Mouse (Mus musculus) CH12.LX (cell line): ENCODE results near the gene Psma6. TPM values are rescaled to one million over a fixed set of nuclear protein-coding genes. Genes with fewer than 3 reads are reported as not detected.
A peak's percentile ranks its signal among the peaks of the same experiment; 100 is the strongest.

Experiments used
- DNase-seq: peaks from one replicate; pipeline ENCODE4 v3.0.0-alpha.2; 2013; ENCODE audit errors: extremely low read depth
- H3K27ac ChIP-seq: 2 replicates; pipeline ENCODE4 v1.5.1; 2012; ENCODE audit warnings: low read depth, mild to moderate bottlenecking, control low read depth, moderate library complexity; ENCODE audit not compliant: insufficient read depth
- H3K27me3 ChIP-seq: replicated peaks from 2 replicates; pipeline ENCODE3; 2012; ENCODE audit warnings: inconsistent platforms
- H3K36me3 ChIP-seq, 2 experiments: replicated peaks in 1 of 2; 2 replicates each; pipeline versions ENCODE3 to v1.6.1; 2012; ENCODE audit warnings: inconsistent platforms in 1 of 2, low read length in 1 of 2, mild to moderate bottlenecking in 1 of 2, mixed read lengths in 1 of 2, moderate library complexity in 1 of 2; ENCODE audit not compliant: control insufficient read depth in 1 of 2, insufficient read depth in 1 of 2
- H3K4me1 ChIP-seq, 2 experiments: 2 replicates each; pipeline ENCODE4 v1.6.1; 2012; ENCODE audit warnings: inconsistent platforms in 1 of 2, moderate library complexity in 1 of 2; ENCODE audit not compliant: insufficient read depth in 2 of 2, control insufficient read depth in 1 of 2
- H3K4me2 ChIP-seq: 2 replicates; pipeline ENCODE4 v1.6.1; 2012; ENCODE audit warnings: low read depth, mild to moderate bottlenecking, control low read depth; ENCODE audit not compliant: poor library complexity, insufficient read depth, severe bottlenecking
- H3K4me3 ChIP-seq, 3 experiments: fragments of 150-350 bp in 1 of 3; sonication (generic) in 1 of 3; replicated peaks in 1 of 3; 2 replicates each; pipeline versions ENCODE3 to v1.5.1; 2011 to 2012; ENCODE audit warnings: low read depth in 2 of 3, low read length in 2 of 3, mild to moderate bottlenecking in 2 of 3, moderate library complexity in 2 of 3, control low read depth in 1 of 3, improper control_type of control experiment in 1 of 3, inconsistent platforms in 1 of 3, mixed read lengths in 1 of 3; ENCODE audit not compliant: poor library complexity in 1 of 3
- H3K79me2 ChIP-seq: replicated peaks from 2 replicates; pipeline ENCODE4 v1.6.1; 2012; ENCODE audit warnings: mild to moderate bottlenecking, moderate library complexity; ENCODE audit not compliant: control insufficient read depth, poor library complexity, insufficient read depth, severe bottlenecking; ENCODE audit errors: extremely low read depth
- H3K9ac ChIP-seq: 2 replicates; pipeline ENCODE4 v1.6.1; 2012; ENCODE audit warnings: low read depth, mild to moderate bottlenecking, control low read depth, moderate library complexity; ENCODE audit not compliant: insufficient read depth
- H3K9me3 ChIP-seq: replicated peaks from 2 replicates; pipeline ENCODE3; 2012; ENCODE audit warnings: low read length, inconsistent platforms, mixed read lengths
- HCFC1 ChIP-seq: IDR thresholded peaks from 2 replicates; pipeline ENCODE4 v1.6.1; 2012; ENCODE audit warnings: low read depth, mild to moderate bottlenecking, inconsistent platforms, low read length, improper control_type of control experiment
- JUND ChIP-seq: conservative IDR thresholded peaks from 2 replicates; pipeline ENCODE4 v1.6.1; 2011; ENCODE audit warnings: low read depth, low read length, improper control_type of control experiment
- KAT2A ChIP-seq: IDR thresholded peaks from 2 replicates; pipeline ENCODE4 v1.6.1; 2012; ENCODE audit warnings: low read length, improper control_type of control experiment, inconsistent platforms; ENCODE audit not compliant: insufficient replicate concordance
- NRF1 ChIP-seq: IDR thresholded peaks from 2 replicates; pipeline ENCODE4 v1.6.1; 2014; ENCODE audit warnings: low read depth, mild to moderate bottlenecking, inconsistent platforms, low read length, improper control_type of control experiment, moderate library complexity
- PAX5 ChIP-seq: IDR thresholded peaks from 2 replicates; pipeline ENCODE4 v1.6.1; 2012; ENCODE audit warnings: low read length, inconsistent platforms, mixed read lengths
- POLR2AphosphoS2 ChIP-seq: IDR thresholded peaks from 2 replicates; pipeline ENCODE4 v1.6.1; 2011; ENCODE audit warnings: low read depth, low read length, improper control_type of control experiment
- SIN3A ChIP-seq: IDR thresholded peaks from 2 replicates; pipeline ENCODE4 v1.6.1; 2012; ENCODE audit warnings: low read length, improper control_type of control experiment, inconsistent platforms
- USF1 ChIP-seq: IDR thresholded peaks from 2 replicates; pipeline ENCODE4 v1.6.1; 2014; ENCODE audit warnings: low read depth, mild to moderate bottlenecking, inconsistent platforms, low read length, improper control_type of control experiment
- dilution Hi-C: fragments of 300-500 bp; cut with MboI; formaldehyde crosslinking; loops from 2 replicates; pipeline ENCODE4 v1.14.3; 2020; ENCODE audit warnings: low sequenced_read_pairs; ENCODE audit not compliant: extremely low pct_unique_long_range_greater_than_20kb, extremely low pct_ligation_motif_present
- in situ Hi-C: fragments of 300-500 bp; cut with MboI; formaldehyde crosslinking; loops from 3 replicates; pipeline ENCODE4 v1.14.3; 2019; ENCODE audit warnings: low sequenced_read_pairs, low pct_ligation_motif_present, low pct_unique_long_range_greater_than_20kb, mixed read lengths
- polyA plus RNA-seq: library from polyadenylated mRNA; unstranded; fragments of >175 nt; gene quantifications from 2 replicates; pipeline ENCODE4 v1.2.1, GENCODE M21; 2012; ENCODE audit warnings: low read depth; ENCODE audit not compliant: insufficient read length
- total RNA-seq, 2 experiments: library from RNA; depleted of rRNA; stranded (reverse); fragments of 300-350 nt in 1 of 2; fragments of >200 nt in 1 of 2; gene quantifications; 2 replicates each; pipeline ENCODE4 v1.2.3; 2012 to 2014

The Psma6 gene
- total and polyA plus RNA-seq, 3 experiments: 271 to 585 (median 307) TPM

- Histone ChIP-seq H3K79me2 (no peaks in the 10 kb centered on the region), H3K36me3 (peaks cover 2 to 32% of the 10 kb centered on the region in 2 experiments), H3K4me2 (no peak overlapping the region), H3K9me3 (no peaks in the 10 kb centered on the region), H3K9ac (no peak overlapping the region), H3K27me3 (no peaks in the 10 kb centered on the region), H3K27ac (no peak overlapping the region), H3K4me3 (no peak overlapping the region), H3K4me1 (peaks cover 8 to 33% of the 10 kb centered on the region in 2 experiments; a peak in 3 of 4 replicates)
- TF ChIP-seq USF1: no peak
- DNase-seq: no peak
- in situ Hi-C loops (no loop called here), dilution Hi-C loops (no loop called here)
These were observed 26.7 kb upstream of the Psma6 start for GRCm38 (mm10) chr12:55357303-55357702.

GRCm38 (mm10) chr12:55360929-55361328, 23.1 kb upstream of the Psma6 start:
- Histone ChIP-seq H3K4me2 (no peak overlapping the region), H3K9me3 (no peaks in the 10 kb centered on the region)
- in situ Hi-C loops: no loop called here
- TF ChIP-seq PAX5 (no peak), SIN3A (no peak), KAT2A (no peak), NRF1 (no peak), JUND (no peak), HCFC1 (no peak)
- TF ChIP-seq, all 38 proteins: peak for 0
- Histone ChIP-seq H3K79me2 (no peaks in the 10 kb centered on the region), H3K9ac (no peak overlapping the region), H3K27me3 (no peaks in the 10 kb centered on the region), H3K27ac (no peak overlapping the region), H3K4me3 (no peak overlapping the region), H3K36me3 (peaks cover 0 to 31% of the 10 kb centered on the region in 2 experiments), H3K4me1 (peaks cover 4 to 51% of the 10 kb centered on the region in 2 experiments; a peak in 3 of 4 replicates)
- dilution Hi-C loops: no loop called here
- peak; percentile 54 for DNase-seq

GRCm38 (mm10) chr12:55365083-55365482, 18.9 kb upstream of the Psma6 start:
- peaks cover 4 to 48% of the 10 kb centered on the region in 2 experiments; a peak in 3 of 4 replicates for H3K4me1 ChIP-seq
- no peak overlapping the region for H3K4me2 ChIP-seq
- H3K27ac ChIP-seq: no peak overlapping the region
- H3K36me3 ChIP-seq: peaks cover 6 to 43% of the 10 kb centered on the region in 2 experiments
- dilution Hi-C loops (no loop called here), in situ Hi-C loops (no loop called here)
- no peak for DNase-seq
- no peaks in the 10 kb centered on the region for H3K27me3 ChIP-seq
- H3K9ac ChIP-seq: no peak overlapping the region
- H3K4me3 ChIP-seq: no peak overlapping the region
- H3K9me3 ChIP-seq: no peaks in the 10 kb centered on the region
- no peak for TF ChIP-seq POLR2AphosphoS2
- TF ChIP-seq SIN3A: no peak
- H3K79me2 ChIP-seq: no peaks in the 10 kb centered on the region
